8 mouse cellular contexts compared by ENCODE assay signal in the genomic region with DNA sequence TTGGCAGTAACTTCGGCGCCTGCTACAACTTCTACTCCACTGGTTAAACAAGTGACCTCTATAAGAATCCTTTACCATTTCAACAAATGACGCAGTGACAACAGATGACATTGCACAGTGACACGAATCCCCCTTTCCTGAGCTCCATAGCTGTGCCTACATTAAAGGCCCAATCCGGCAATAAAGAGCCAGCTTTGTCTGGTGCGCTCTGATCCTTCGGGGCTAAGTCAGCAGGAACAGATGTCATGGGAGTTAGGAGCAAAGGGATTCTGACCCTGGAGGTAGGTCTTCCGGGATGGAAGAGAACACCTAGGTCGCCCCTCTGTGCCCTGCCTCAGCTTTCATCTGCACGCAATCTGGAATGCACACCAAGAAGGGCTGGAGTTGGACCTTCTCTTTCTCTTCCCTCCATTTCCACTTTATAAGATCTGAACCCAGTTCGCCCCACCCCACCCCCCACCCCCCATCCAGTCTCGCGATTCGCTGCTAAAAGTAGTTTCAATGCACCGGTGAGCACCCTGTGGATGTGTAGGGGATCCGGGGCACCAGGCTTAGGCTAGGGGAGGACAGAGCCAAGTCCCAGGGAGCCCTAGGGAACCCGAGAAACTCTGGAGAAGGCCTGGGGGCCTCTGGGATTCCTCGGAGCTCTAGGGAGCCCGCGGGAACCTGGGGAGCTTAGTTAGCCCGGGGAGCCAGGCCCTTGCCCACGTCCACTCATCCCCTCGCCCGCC. TPM values are rescaled to one million over a fixed set of nuclear protein-coding genes. Genes with fewer than 3 reads are reported as not detected.
A peak's percentile ranks its signal among the peaks of the same experiment; 100 is the strongest.
DNase-seq lines count a peak whose midpoint lies in the region; ATAC-seq and TF ChIP-seq lines count a peak whose summit lies in the region.

No protein-coding gene starts in this region.

- 0 out of 2 replicates have a peak overlapping the region, but pooled peaks have one; percentile 13 for H3K9ac ChIP-seq in kidney, postnatal 0 days (ENCODE audit: low read depth, low read length)
- H3K9ac ChIP-seq in embryonic facial prominence, embryonic 15.5 days: no peak overlapping the region
- peak overlapping the region; percentile 0 for H3K9ac ChIP-seq in neural tube, embryonic 14.5 days (replicated peaks; ENCODE audit: low read depth, low read length)

- H3K27me3 ChIP-seq in kidney, postnatal 0 days (ENCODE audit: insufficient read depth, low read length): 0 out of 2 replicates have a peak, but pooled peaks cover 3% of the 10 kb centered on the region
- peaks cover 23% of the 10 kb centered on the region for H3K27me3 ChIP-seq in embryonic facial prominence, embryonic 15.5 days
- peaks cover 41% of the 10 kb centered on the region for H3K27me3 ChIP-seq in limb, embryonic 10.5 days (ENCODE audit: low read depth, poor library complexity, severe bottlenecking)
- no peaks in the 10 kb centered on the region for H3K27me3 ChIP-seq in neural tube, embryonic 14.5 days (ENCODE audit: control insufficient read depth, insufficient read depth, low read length)

- H3K36me3 ChIP-seq in kidney, postnatal 0 days (ENCODE audit: insufficient read depth, low read length): no peaks in the 10 kb centered on the region
- H3K36me3 ChIP-seq in embryonic facial prominence, embryonic 15.5 days: no peaks in the 10 kb centered on the region
- H3K36me3 ChIP-seq in limb, embryonic 10.5 days: no peaks in the 10 kb centered on the region
- no peaks in the 10 kb centered on the region for H3K36me3 ChIP-seq in neural tube, embryonic 14.5 days (ENCODE audit: control insufficient read depth, insufficient read depth, low read length)

- 0 out of 2 replicates have a peak, but pooled peaks have one; percentile 9 for ATAC-seq in kidney, postnatal 0 days (replicated peaks; ENCODE audit: low FRiP score, low read depth)
- ATAC-seq in embryonic facial prominence, embryonic 15.5 days (ENCODE audit: insufficient number of reproducible peaks, low FRiP score, low TSS enrichment, low read depth): no peak; the same call in 1 of the 2 replicates
- ATAC-seq in neural tube, embryonic 14.5 days (ENCODE audit: low read depth): peak; percentile 70; the same call in 1 of the 2 replicates

- no peak for TF ChIP-seq CTCF in kidney, postnatal 0 days (IDR thresholded peaks at IDR 0.05; ENCODE audit: low read depth)

- peak overlapping the region; percentile 39 for H3K4me3 ChIP-seq in kidney, postnatal 0 days (replicated peaks; ENCODE audit: low read depth, low read length)
- peak overlapping the region; percentile 51 for H3K4me3 ChIP-seq in embryonic facial prominence, embryonic 15.5 days (replicated peaks)
- H3K4me3 ChIP-seq in limb, embryonic 10.5 days: peak overlapping the region; percentile 63
- peak overlapping the region; percentile 44 for H3K4me3 ChIP-seq in neural tube, embryonic 14.5 days (ENCODE audit: low read depth, low read length)

- no peak for DNase-seq in kidney, postnatal 0 days (ENCODE audit: low spot score)
- DNase-seq in kidney, adult 18-20 months: no peak
- peak; percentile 31 for DNase-seq in limb, embryonic 10.5 days (ENCODE audit: low spot score)
- no peak for DNase-seq in adrenal gland, adult 8-10 months
- no peak for DNase-seq in adrenal gland, adult 2 months
- no peak for DNase-seq in gastrocnemius, adult 8-10 months (ENCODE audit: low spot score in 2 of 2)

- H3K4me2 ChIP-seq in kidney, postnatal 0 days (ENCODE audit: low read length): peak overlapping the region; percentile 75
- H3K4me2 ChIP-seq in embryonic facial prominence, embryonic 15.5 days (replicated peaks): peak overlapping the region; percentile 91
- H3K4me2 ChIP-seq in neural tube, embryonic 14.5 days (ENCODE audit: low read depth, low read length): peak overlapping the region; percentile 72

- H3K9me3 ChIP-seq in kidney, postnatal 0 days (replicated peaks; ENCODE audit: low read length): no peaks in the 10 kb centered on the region
- no peaks in the 10 kb centered on the region for H3K9me3 ChIP-seq in embryonic facial prominence, embryonic 15.5 days (replicated peaks)
- no peaks in the 10 kb centered on the region for H3K9me3 ChIP-seq in limb, embryonic 10.5 days (replicated peaks)
- H3K9me3 ChIP-seq in neural tube, embryonic 14.5 days (ENCODE audit: control insufficient read depth, low read length): no peaks in the 10 kb centered on the region

- 9% methylated on average over 24 of the region's 24 CpGs for WGBS in kidney, postnatal 0 days
- 8% methylated on average over 24 of the region's 24 CpGs for WGBS in embryonic facial prominence, embryonic 15.5 days
- WGBS in limb, embryonic 10.5 days: 6% methylated on average over 24 of the region's 24 CpGs
- 6% methylated on average over 24 of the region's 24 CpGs for WGBS in neural tube, embryonic 14.5 days

- H3K4me1 ChIP-seq in kidney, postnatal 0 days (replicated peaks; ENCODE audit: insufficient read depth, low read length): 0 out of 2 replicates have a peak, but pooled peaks cover 4% of the 10 kb centered on the region
- H3K4me1 ChIP-seq in embryonic facial prominence, embryonic 15.5 days: peaks cover 8% of the 10 kb centered on the region; the same call in 1 of the 2 replicates
- H3K4me1 ChIP-seq in limb, embryonic 10.5 days: peaks cover 10% of the 10 kb centered on the region
- no peaks in the 10 kb centered on the region for H3K4me1 ChIP-seq in neural tube, embryonic 14.5 days (ENCODE audit: control insufficient read depth, insufficient read depth, low read length)

- H3K27ac ChIP-seq in kidney, postnatal 0 days: no peak overlapping the region
- no peak overlapping the region for H3K27ac ChIP-seq in embryonic facial prominence, embryonic 15.5 days (replicated peaks)
- peak overlapping the region; percentile 77 for H3K27ac ChIP-seq in limb, embryonic 10.5 days
- H3K27ac ChIP-seq in neural tube, embryonic 14.5 days (ENCODE audit: low read depth, low read length): no peak overlapping the region

RNA-seq across cellular contexts. Expression of gene Mak, which starts 0.7 kb away (rescaled TPM):
- 0.37 and 0.66 TPM in 2 replicates for polyA plus RNA-seq in kidney, postnatal 0 days (2015; fragmentation: Nextera tagmentation; extraction: Ambion mirVana)
- polyA plus RNA-seq in embryonic facial prominence, embryonic 15.5 days (2015; fragmentation: Nextera tagmentation; extraction: Ambion mirVana): 1.7 and 3.8 TPM in 2 replicates
- polyA plus RNA-seq in limb, embryonic 10.5 days (2016; fragmentation: Nextera tagmentation; extraction: Ambion mirVana): 0.46 and 0.69 TPM in 2 replicates
- polyA plus RNA-seq in neural tube, embryonic 14.5 days (2014; fragmentation: Nextera tagmentation; extraction: Ambion mirVana): 0.72 and 0.83 TPM in 2 replicates
- under 1 TPM in 2 of 4 experiments, not detected in 2; 0.09 to 0.22 TPM for total RNA-seq in adrenal gland, adult 8-10 months (2022)
- under 1 TPM; 0.14 TPM for total RNA-seq in adrenal gland, adult 2 months (2021)
- polyA plus RNA-seq in adrenal gland, adult 2 months (2012; rRNA removed): 0.02 TPM in 1 of 2 replicates, not detected in the other
- total RNA-seq in gastrocnemius, adult 8-10 months (2022): not detected

RNA-seq across cellular contexts. Expression of gene Gcm2, which starts 32.0 kb away (rescaled TPM):
- polyA plus RNA-seq in kidney, postnatal 0 days (2015; fragmentation: Nextera tagmentation; extraction: Ambion mirVana): not detected in 2 replicates
- 0.14 TPM in 1 of 2 replicates, not detected in the other for polyA plus RNA-seq in embryonic facial prominence, embryonic 15.5 days (2015; fragmentation: Nextera tagmentation; extraction: Ambion mirVana)
- polyA plus RNA-seq in limb, embryonic 10.5 days (2016; fragmentation: Nextera tagmentation; extraction: Ambion mirVana): 0.15 TPM in 1 of 2 replicates, not detected in the other
- polyA plus RNA-seq in neural tube, embryonic 14.5 days (2014; fragmentation: Nextera tagmentation; extraction: Ambion mirVana): not detected in 2 replicates
- not detected for total RNA-seq in adrenal gland, adult 8-10 months (2022)
- total RNA-seq in adrenal gland, adult 2 months (2021): not detected
- polyA plus RNA-seq in adrenal gland, adult 2 months (2012; rRNA removed): not detected in 2 replicates
- not detected for total RNA-seq in gastrocnemius, adult 8-10 months (2022)

RNA-seq across cellular contexts. Expression of gene Sycp2l, which starts 35.3 kb away (rescaled TPM):
- not detected in 2 replicates for polyA plus RNA-seq in kidney, postnatal 0 days (2015; fragmentation: Nextera tagmentation; extraction: Ambion mirVana)
- polyA plus RNA-seq in embryonic facial prominence, embryonic 15.5 days (2015; fragmentation: Nextera tagmentation; extraction: Ambion mirVana): not detected in 2 replicates
- polyA plus RNA-seq in limb, embryonic 10.5 days (2016; fragmentation: Nextera tagmentation; extraction: Ambion mirVana): not detected in 2 replicates
- polyA plus RNA-seq in neural tube, embryonic 14.5 days (2014; fragmentation: Nextera tagmentation; extraction: Ambion mirVana): not detected in 2 replicates
- total RNA-seq in adrenal gland, adult 8-10 months (2022): not detected
- total RNA-seq in adrenal gland, adult 2 months (2021): not detected
- polyA plus RNA-seq in adrenal gland, adult 2 months (2012; rRNA removed): not detected in 2 replicates
- total RNA-seq in gastrocnemius, adult 8-10 months (2022): not detected
